Mouse (Mus musculus): ENCODE results near the gene Zfp275. TPM values are rescaled to one million over a fixed set of nuclear protein-coding genes. Genes with fewer than 3 reads are reported as not detected.
A peak's percentile ranks its signal among the peaks of the same experiment; 100 is the strongest.

Gene Zfp275
- total and polyA plus RNA-seq, 3 experiments, result 4.8 to 7.5 (median 6.2) TPM

- no peaks in the 10 kb centered on the region for H3K79me2 ChIP-seq (replicated peaks; ENCODE audit: control insufficient read depth, insufficient read depth, low read length)
- TF ChIP-seq POLR2A (IDR thresholded peaks at IDR 0.05; ENCODE audit: insufficient read depth, low read depth, low read length), result no peak
- no peak for TF ChIP-seq CTCF (IDR thresholded peaks at IDR 0.05)
- no peak for TF ChIP-seq EP300 (IDR thresholded peaks at IDR 0.05; ENCODE audit: insufficient read depth, low read depth, low read length)
These were observed 8.9 kb upstream of the Zfp275 start for GRCm38 (mm10) chrX:73333548-73333947.

GRCm38 (mm10) chrX:73336740-73337139 lies 5.7 kb upstream of the Zfp275 start, which contains the start of gene Gm45015:
Gm45015 (minus strand) TSS chrX:73336840.
- intact Hi-C loops (cut with DNase I), result no loop called here
- Histone ChIP-seq H3K9ac (ENCODE audit: low read depth, low read length) (no peak within 1 kb of the TSS), H3K79me2 (replicated peaks; ENCODE audit: control insufficient read depth, insufficient read depth, low read length) (no peaks in the 10 kb centered on the region), H3K4me3 (no peak within 1 kb of the TSS), H3K4me1 (ENCODE audit: control insufficient read depth, insufficient read depth, low read length) (no peaks in the 10 kb centered on the region), H3K27ac (no peak within 1 kb of the TSS), H3K27me3 (ENCODE audit: control insufficient read depth, insufficient read depth, low read length) (no peaks in the 10 kb centered on the region), H3K36me3 (ENCODE audit: control insufficient read depth, insufficient read depth, low read length) (no peaks in the 10 kb centered on the region)
- DNase-seq, result no peak
- no peak for TF ChIP-seq EP300 (IDR thresholded peaks at IDR 0.05; ENCODE audit: insufficient read depth, low read depth, low read length)
- WGBS, result 77% methylated on average over 4 of the region's 4 CpGs

More at GRCm38 (mm10) chrX:73333548-73333947, 8.9 kb upstream of the Zfp275 start:
- Histone ChIP-seq H3K36me3 (ENCODE audit: control insufficient read depth, insufficient read depth, low read length) (no peaks in the 10 kb centered on the region), H3K27me3 (ENCODE audit: control insufficient read depth, insufficient read depth, low read length) (no peaks in the 10 kb centered on the region), H3K4me1 (ENCODE audit: control insufficient read depth, insufficient read depth, low read length) (no peaks in the 10 kb centered on the region), H3K27ac (no peak overlapping the region), H3K9ac (ENCODE audit: low read depth, low read length) (no peak overlapping the region), H3K4me3 (no peak overlapping the region)
- intact Hi-C loops (cut with DNase I), result no loop called here
- no peak for DNase-seq

DNA sequence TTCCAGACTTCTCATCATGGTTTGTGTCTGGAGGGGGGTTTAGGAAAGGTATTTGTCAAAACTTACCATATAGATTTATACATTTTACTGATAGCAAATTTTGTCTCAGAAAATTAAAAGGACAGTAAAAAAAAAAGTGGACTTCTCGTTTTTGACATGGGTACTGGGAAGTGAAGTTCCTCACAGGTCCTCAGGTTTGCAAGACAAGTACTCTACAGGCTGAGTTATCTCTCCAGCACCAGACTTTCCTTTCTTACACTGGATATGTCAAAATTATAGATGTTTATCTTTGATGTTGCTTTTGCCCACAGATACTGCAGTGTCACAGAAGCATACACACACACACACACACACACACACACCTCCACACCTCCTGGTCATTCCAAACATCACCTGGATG lies 948 bp upstream of the Zfp275 start:
- H3K27ac ChIP-seq, result no peak overlapping the region
- TF ChIP-seq CTCF (IDR thresholded peaks at IDR 0.05), result no peak

GRCm38 (mm10) chrX:73342068-73342467 lies 353 bp upstream of the Zfp275 start:
- WGBS, result 46% methylated on average over 3 of the region's 3 CpGs
- no peaks in the 10 kb centered on the region for H3K27me3 ChIP-seq (ENCODE audit: control insufficient read depth, insufficient read depth, low read length)
- no peaks in the 10 kb centered on the region for H3K36me3 ChIP-seq (ENCODE audit: control insufficient read depth, insufficient read depth, low read length)
- intact Hi-C loops (cut with DNase I), result loop anchor here (10.0 kb wide), 1 partner anchor 117 kb away; the partner anchor contains the start of gene F8a
- H3K9ac ChIP-seq (ENCODE audit: low read depth, low read length), result no peak overlapping the region
- H3K27ac ChIP-seq, result peak overlapping the region; percentile 45; the same call in 1 of the 2 replicates
- H3K79me2 ChIP-seq (replicated peaks; ENCODE audit: control insufficient read depth, insufficient read depth, low read length), result no peaks in the 10 kb centered on the region
- TF ChIP-seq EP300 (IDR thresholded peaks at IDR 0.05; ENCODE audit: insufficient read depth, low read depth, low read length) (no peak), CTCF (IDR thresholded peaks at IDR 0.05) (no peak), POLR2A (IDR thresholded peaks at IDR 0.05; ENCODE audit: insufficient read depth, low read depth, low read length) (no peak)
- peak overlapping the region; percentile 57 for H3K4me3 ChIP-seq
- no peaks in the 10 kb centered on the region for H3K4me1 ChIP-seq (ENCODE audit: control insufficient read depth, insufficient read depth, low read length)
- no peak for DNase-seq

More for the DNA sequence above, 948 bp upstream of the Zfp275 start:
- Histone ChIP-seq H3K4me1 (ENCODE audit: control insufficient read depth, insufficient read depth, low read length) (no peaks in the 10 kb centered on the region), H3K79me2 (replicated peaks; ENCODE audit: control insufficient read depth, insufficient read depth, low read length) (no peaks in the 10 kb centered on the region), H3K9ac (ENCODE audit: low read depth, low read length) (no peak overlapping the region), H3K27me3 (ENCODE audit: control insufficient read depth, insufficient read depth, low read length) (no peaks in the 10 kb centered on the region), H3K4me3 (no peak overlapping the region), H3K36me3 (ENCODE audit: control insufficient read depth, insufficient read depth, low read length) (no peaks in the 10 kb centered on the region)
- intact Hi-C loops (cut with DNase I), result loop anchor here (10.0 kb wide), 1 partner anchor 117 kb away; the partner anchor contains the start of gene F8a
- no peak for DNase-seq
- 57% methylated on average over 1 of the region's 1 CpGs for WGBS

DNA sequence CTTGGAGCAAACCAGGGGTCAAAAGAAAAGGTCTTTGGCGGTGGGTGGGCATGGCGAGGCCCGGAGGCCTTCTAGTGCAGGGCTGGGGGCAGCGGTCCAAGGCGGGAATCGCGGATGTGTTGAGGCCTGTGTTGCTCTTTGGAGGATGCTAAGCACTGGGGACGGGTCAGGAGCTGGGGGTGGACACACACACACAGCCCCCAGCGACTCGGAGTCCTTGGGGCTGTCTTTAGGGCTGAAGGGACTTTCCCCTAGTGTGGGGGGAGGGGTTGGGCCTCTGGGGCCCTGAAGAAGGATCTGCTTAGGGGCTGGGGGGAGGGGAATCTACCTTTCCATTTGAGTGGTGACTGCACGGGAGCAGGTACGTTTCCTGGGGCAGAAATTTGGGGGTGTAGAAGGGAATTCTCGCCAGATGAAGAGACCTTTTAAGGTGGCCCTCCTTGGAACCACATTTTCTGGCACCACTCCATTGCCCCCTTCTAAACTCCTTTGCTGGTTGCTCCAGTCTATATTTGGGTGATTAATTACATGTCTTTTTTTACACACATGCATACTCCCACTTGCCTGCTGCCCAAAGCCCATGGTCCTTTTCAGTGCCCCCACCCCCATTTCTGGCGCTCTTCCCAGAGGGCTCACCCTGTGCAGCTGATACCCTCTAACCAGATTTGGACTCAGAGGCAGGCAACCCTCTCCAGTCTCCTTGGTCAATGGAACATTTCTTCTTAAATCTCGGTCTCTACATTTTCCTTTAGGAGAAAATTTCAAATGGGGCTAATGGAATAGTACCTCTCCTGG lies 717 bp downstream of the Zfp275 start:
- no peak for DNase-seq
- TF ChIP-seq CTCF (IDR thresholded peaks at IDR 0.05), result no peak
- no peak for TF ChIP-seq EP300 (IDR thresholded peaks at IDR 0.05; ENCODE audit: insufficient read depth, low read depth, low read length)
- TF ChIP-seq POLR2A (IDR thresholded peaks at IDR 0.05; ENCODE audit: insufficient read depth, low read depth, low read length), result no peak
- Histone ChIP-seq H3K4me1 (ENCODE audit: control insufficient read depth, insufficient read depth, low read length) (no peaks in the 10 kb centered on the region), H3K36me3 (ENCODE audit: control insufficient read depth, insufficient read depth, low read length) (no peaks in the 10 kb centered on the region), H3K4me3 (peak overlapping the region; percentile 57), H3K9ac (ENCODE audit: low read depth, low read length) (peak overlapping the region; percentile 93), H3K27ac (peak overlapping the region; percentile 67), H3K27me3 (ENCODE audit: control insufficient read depth, insufficient read depth, low read length) (no peaks in the 10 kb centered on the region), H3K79me2 (replicated peaks; ENCODE audit: control insufficient read depth, insufficient read depth, low read length) (no peaks in the 10 kb centered on the region)
- WGBS, result 24% methylated on average over 15 of the region's 15 CpGs
- intact Hi-C loops (cut with DNase I), result loop anchor here (10.0 kb wide), 1 partner anchor 118 kb away; the partner anchor contains the start of gene F8a

DNA sequence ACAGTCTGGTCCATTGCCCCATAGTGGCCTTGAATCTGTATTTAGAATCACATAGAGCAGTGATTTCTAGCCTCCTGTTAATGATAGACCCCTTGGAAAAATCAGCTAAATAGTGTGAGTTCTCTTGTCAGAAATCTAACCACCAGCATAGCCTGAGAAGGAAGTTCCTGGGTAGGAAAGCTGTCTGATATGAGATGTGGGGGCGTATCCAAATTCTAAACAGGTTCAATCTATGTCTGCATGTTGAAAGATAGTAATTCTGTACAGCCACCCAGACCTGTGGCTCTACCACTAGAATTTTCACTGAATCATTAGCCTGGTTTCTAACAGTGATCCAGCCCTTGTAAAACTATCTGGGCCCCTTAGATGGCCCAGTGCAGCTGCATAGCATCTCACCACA lies 1.4 kb downstream of the Zfp275 start:
- intact Hi-C loops (cut with DNase I), result loop anchor here (10.0 kb wide), 1 partner anchor 119 kb away; the partner anchor contains the start of gene F8a
- Histone ChIP-seq H3K27me3 (ENCODE audit: control insufficient read depth, insufficient read depth, low read length) (no peaks in the 10 kb centered on the region), H3K36me3 (ENCODE audit: control insufficient read depth, insufficient read depth, low read length) (no peaks in the 10 kb centered on the region), H3K79me2 (replicated peaks; ENCODE audit: control insufficient read depth, insufficient read depth, low read length) (no peaks in the 10 kb centered on the region), H3K9ac (ENCODE audit: low read depth, low read length) (no peak overlapping the region), H3K4me3 (no peak overlapping the region), H3K27ac (no peak overlapping the region), H3K4me1 (ENCODE audit: control insufficient read depth, insufficient read depth, low read length) (no peaks in the 10 kb centered on the region)
- DNase-seq, result no peak
- 69% methylated on average over 1 of the region's 1 CpGs for WGBS
- TF ChIP-seq EP300 (IDR thresholded peaks at IDR 0.05; ENCODE audit: insufficient read depth, low read depth, low read length), result no peak
- no peak for TF ChIP-seq CTCF (IDR thresholded peaks at IDR 0.05)
- no peak for TF ChIP-seq POLR2A (IDR thresholded peaks at IDR 0.05; ENCODE audit: insufficient read depth, low read depth, low read length)

Measured in heart, adult 2 months (tissue).